ENCODE assay signal across 18 mouse cellular contexts in the genomic region with DNA sequence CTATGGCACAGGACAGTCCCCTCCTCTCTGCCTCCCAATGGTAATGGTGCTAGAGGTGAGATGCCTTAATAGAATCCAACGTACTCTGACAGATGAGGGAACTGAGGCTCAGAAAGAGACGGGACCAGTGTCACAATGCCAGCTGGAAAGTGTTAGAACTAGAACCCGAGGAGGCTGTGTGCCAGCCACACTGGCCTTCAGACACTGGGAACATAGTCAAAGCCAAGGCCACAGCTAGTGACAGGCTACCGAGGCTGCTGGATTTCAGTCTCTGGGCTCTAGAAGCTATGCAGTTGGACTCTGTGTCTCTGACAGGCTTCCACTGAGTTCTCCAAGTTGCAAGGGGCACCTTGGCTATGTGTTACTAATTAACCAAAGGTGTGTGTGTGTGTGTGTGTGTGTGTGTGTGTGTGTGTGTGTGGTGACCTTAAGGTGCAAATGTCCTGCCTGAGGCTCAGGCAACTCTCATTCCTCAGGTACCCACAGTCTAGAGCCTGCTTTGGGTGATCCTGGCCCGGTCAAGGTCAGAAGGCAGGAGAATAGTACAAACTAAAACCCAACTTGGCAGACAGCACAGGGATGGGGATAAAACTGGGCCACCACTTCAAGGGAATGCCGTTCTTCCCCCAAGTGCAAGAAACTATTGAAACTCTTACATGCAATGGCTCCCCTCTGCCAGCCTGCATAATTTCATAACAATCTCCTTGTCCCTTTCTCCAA. TPM values are rescaled to one million over a fixed set of nuclear protein-coding genes. Genes with fewer than 3 reads are reported as not detected.
DNase-seq lines count a peak whose midpoint lies in the region; ATAC-seq and TF ChIP-seq lines count a peak whose summit lies in the region.
"Had no signal": no experiment of that assay in that cellular context is flagged by ENCODE, and none has a peak within 500 bp of the region (broad histone marks: within the 10 kb centered on the region; RNA-seq: fewer than 3 reads in every experiment).

No protein-coding gene starts in this region.

- no peak for TF ChIP-seq CTCF in forebrain, postnatal 0 days (IDR thresholded peaks at IDR 0.05; ENCODE audit: low read depth)

- 89% methylated on average over 6 of the region's 6 CpGs for WGBS in midbrain, embryonic 11.5 days
- 88% methylated on average over 6 of the region's 6 CpGs for WGBS in midbrain, embryonic 15.5 days
- whole genome bisulfite sequencing in forebrain, postnatal 0 days: 84% methylated on average over 6 of the region's 6 CpGs

- H3K27ac ChIP-seq in midbrain, embryonic 11.5 days (ENCODE audit: low read depth, low read length): no peak overlapping the region
- H3K27ac ChIP-seq in midbrain, embryonic 15.5 days: no peak overlapping the region
- H3K27ac ChIP-seq in forebrain, postnatal 0 days (ENCODE audit: low read depth, low read length): no peak overlapping the region
- H3K27ac ChIP-seq: forebrain, embryonic 15.5 days; heart, adult 2 months; hindbrain, embryonic 12.5 days; limb, embryonic 13.5 days; macrophage had no signal

- ATAC-seq in midbrain, embryonic 11.5 days (ENCODE audit: low FRiP score): no peak
- ATAC-seq in midbrain, embryonic 15.5 days (replicated peaks): no peak
- ATAC-seq in forebrain, postnatal 0 days: no peak
- ATAC-seq: forebrain, embryonic 15.5 days; midbrain, embryonic 16.5 days had no signal

- no peaks in the 10 kb centered on the region for H3K36me3 ChIP-seq in midbrain, embryonic 11.5 days (ENCODE audit: control insufficient read depth, insufficient read depth, low read length)
- H3K36me3 ChIP-seq in midbrain, embryonic 15.5 days (replicated peaks): no peaks in the 10 kb centered on the region
- H3K36me3 ChIP-seq in forebrain, postnatal 0 days (ENCODE audit: insufficient read depth): no peaks in the 10 kb centered on the region
- H3K36me3 ChIP-seq: forebrain, embryonic 15.5 days; hindbrain, embryonic 12.5 days; limb, embryonic 13.5 days had no signal

- no peak overlapping the region for H3K9ac ChIP-seq in midbrain, embryonic 11.5 days (ENCODE audit: low read length)
- H3K9ac ChIP-seq in midbrain, embryonic 15.5 days: no peak overlapping the region
- H3K9ac ChIP-seq in forebrain, postnatal 0 days: no peak overlapping the region
- H3K9ac ChIP-seq: forebrain, embryonic 15.5 days; hindbrain, embryonic 12.5 days; limb, embryonic 13.5 days had no signal

- H3K4me2 ChIP-seq in midbrain, embryonic 11.5 days: no peak overlapping the region
- no peak overlapping the region for H3K4me2 ChIP-seq in midbrain, embryonic 15.5 days
- no peak overlapping the region for H3K4me2 ChIP-seq in forebrain, postnatal 0 days (ENCODE audit: low read depth)
- H3K4me2 ChIP-seq: forebrain, embryonic 15.5 days; hindbrain, embryonic 12.5 days; limb, embryonic 13.5 days had no signal

- no peaks in the 10 kb centered on the region for H3K9me3 ChIP-seq in midbrain, embryonic 11.5 days (ENCODE audit: control insufficient read depth, low read length)
- no peaks in the 10 kb centered on the region for H3K9me3 ChIP-seq in midbrain, embryonic 15.5 days
- no peaks in the 10 kb centered on the region for H3K9me3 ChIP-seq in forebrain, postnatal 0 days (ENCODE audit: low read length)
- H3K9me3 ChIP-seq: forebrain, embryonic 15.5 days; hindbrain, embryonic 12.5 days; limb, embryonic 13.5 days had no signal

- peaks cover 22% of the 10 kb centered on the region for H3K27me3 ChIP-seq in midbrain, embryonic 11.5 days (ENCODE audit: control insufficient read depth, insufficient read depth, low read length)
- H3K27me3 ChIP-seq in midbrain, embryonic 15.5 days (replicated peaks): peaks cover 18% of the 10 kb centered on the region
- H3K27me3 ChIP-seq in forebrain, postnatal 0 days (ENCODE audit: insufficient read depth, low read length): peaks cover 10% of the 10 kb centered on the region

- peak; percentile 2 for DNase-seq in midbrain, embryonic 11.5 days (ENCODE audit: low spot score, missing footprints)
- peak; percentile 77 for DNase-seq in kidney, adult 18-20 months
- peak; percentile 82 to 93 for DNase-seq in kidney, postnatal 25 days
- no peak for DNase-seq in MN1 (ENCODE audit: low spot score)
- DNase-seq in forebrain, postnatal 0 days: no peak
- no peak for DNase-seq in left cerebral cortex, adult 11 months (ENCODE audit: low spot score)
- DNase-seq: B cell, adult 2 months; cerebellum, postnatal 10 days; heart, adult 2 months; lung, adult 2 months had no signal

- H3K4me3 ChIP-seq in midbrain, embryonic 11.5 days (ENCODE audit: low read depth, low read length): no peak overlapping the region
- no peak overlapping the region for H3K4me3 ChIP-seq in midbrain, embryonic 15.5 days
- no peak overlapping the region for H3K4me3 ChIP-seq in forebrain, postnatal 0 days (ENCODE audit: low read depth, low read length)
- H3K4me3 ChIP-seq: erythroblast, embryonic 14.5 days; forebrain, embryonic 15.5 days; heart, adult 2 months; hindbrain, embryonic 12.5 days; limb, embryonic 13.5 days had no signal

- H3K4me1 ChIP-seq in midbrain, embryonic 11.5 days (ENCODE audit: control insufficient read depth, insufficient read depth, low read length): peaks cover 2% of the 10 kb centered on the region; the same call in 1 of the 2 replicates
- peaks cover 7% of the 10 kb centered on the region for H3K4me1 ChIP-seq in midbrain, embryonic 15.5 days
- 0 out of 2 replicates have a peak, but pooled peaks cover 6% of the 10 kb centered on the region for H3K4me1 ChIP-seq in forebrain, postnatal 0 days (ENCODE audit: insufficient read depth)

RNA-seq across cellular contexts. Expression of a gene that starts 3.5 kb away (rescaled TPM):
- 0.26 and 0.37 TPM in 2 replicates for polyA plus RNA-seq in midbrain, embryonic 11.5 days (2014; fragmentation: Nextera tagmentation; extraction: Ambion mirVana)
- 0.37 and 0.61 TPM in 2 replicates for polyA plus RNA-seq in midbrain, embryonic 15.5 days (2015; fragmentation: Nextera tagmentation; extraction: Ambion mirVana)
- 0.31 and 0.43 TPM in 2 replicates for total RNA-seq in forebrain, postnatal 0 days (2014; rRNA removed)
- polyA plus RNA-seq in forebrain, postnatal 0 days (2015; fragmentation: Nextera tagmentation; extraction: Ambion mirVana): 0.53 and 0.58 TPM in 2 replicates
- total RNA-seq: gastrocnemius, adult 8-10 months; heart, adult 2 months had no signal
- polyA plus RNA-seq: erythroblast, embryonic 14.5 days had no signal

Comparison
In these comparisons a context has a peak if more than half of its experiments do, and no peak if none do; other contexts are left out.
1. DNase-seq: peak in midbrain, embryonic 11.5 days (single experiment), kidney, adult 18-20 months (single experiment) and kidney, postnatal 25 days (2 of 2); none in MN1 (single experiment), forebrain, postnatal 0 days (single experiment) and left cerebral cortex, adult 11 months (single experiment).